ENCODE assay signal across 16 mouse cellular contexts in the genomic region with DNA sequence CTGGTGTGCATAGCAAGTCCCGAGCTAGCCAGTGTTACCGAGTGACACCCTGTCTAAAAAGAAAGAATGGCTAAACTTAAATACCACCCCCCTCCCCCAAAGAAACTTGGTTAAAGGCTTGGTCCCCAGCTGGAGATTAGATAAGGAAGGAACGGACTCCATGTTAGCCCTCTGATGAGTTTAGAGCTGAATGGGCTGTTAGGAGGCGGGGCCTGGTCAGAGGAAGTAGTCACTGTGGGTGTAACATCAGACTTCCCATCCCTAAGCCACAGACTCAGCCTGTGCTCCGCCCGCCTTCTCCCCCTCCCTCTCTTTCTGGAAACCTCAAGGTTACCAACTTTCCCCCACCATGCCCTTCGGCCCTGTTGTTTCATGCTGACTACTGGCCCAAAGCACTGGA. TPM values are rescaled to one million over a fixed set of nuclear protein-coding genes. Genes with fewer than 3 reads are reported as not detected.
DNase-seq lines count a peak whose midpoint lies in the region; ATAC-seq and TF ChIP-seq lines count a peak whose summit lies in the region.
"Had no signal": no experiment of that assay in that cellular context is flagged by ENCODE, and none has a peak within 500 bp of the region (broad histone marks: within the 10 kb centered on the region; RNA-seq: fewer than 3 reads in every experiment).

No protein-coding gene starts in this region.

- 18% methylated on average over 7 of the region's 7 CpGs for WGBS in liver, embryonic 14.5 days (ENCODE audit: insufficient replicate concordance)
- 39% methylated on average over 6 of the region's 7 CpGs for WGBS in spleen, adult 2 months

- no peaks in the 10 kb centered on the region for H3K36me3 ChIP-seq in liver, embryonic 14.5 days (replicated peaks; ENCODE audit: control insufficient read depth, insufficient read depth, low read depth)
- no peaks in the 10 kb centered on the region; the same call in 1 of the 2 replicates for H3K36me3 ChIP-seq in spleen, adult 2 months (ENCODE audit: control insufficient read depth, insufficient read depth, low read length)

- no peak overlapping the region for H3K9ac ChIP-seq in liver, embryonic 14.5 days (replicated peaks)
- H3K9ac ChIP-seq: hindbrain, embryonic 15.5 days; neural tube, embryonic 15.5 days had no signal

- peaks cover 0 to 6% of the 10 kb centered on the region in 2 experiments; a peak in 1 of 4 replicates for H3K4me1 ChIP-seq in liver, embryonic 14.5 days (replicated peaks; ENCODE audit: control insufficient read depth in 2 of 2, insufficient read depth in 2 of 2, low read length in 1 of 2)
- peaks cover 6% of the 10 kb centered on the region; the same call in 1 of the 2 replicates for H3K4me1 ChIP-seq in spleen, adult 2 months (ENCODE audit: control insufficient read depth, insufficient read depth, insufficient read length)
- H3K4me1 ChIP-seq: hindbrain, embryonic 15.5 days; neural tube, embryonic 15.5 days had no signal

- H3K4me3 ChIP-seq in left cerebral cortex, adult 2 months: no peak overlapping the region
- H3K4me3 ChIP-seq in liver, embryonic 14.5 days (ENCODE audit: insufficient read depth in 1 of 2, low read depth in 2 of 2, low read length in 2 of 2): no peak overlapping the region
- no peak overlapping the region for H3K4me3 ChIP-seq in spleen, adult 2 months (ENCODE audit: extremely low read depth, insufficient read depth, insufficient read length)
- H3K4me3 ChIP-seq: hindbrain, embryonic 15.5 days; neural tube, embryonic 15.5 days had no signal

- no peak for TF ChIP-seq EP300 in liver, embryonic 14.5 days (IDR thresholded peaks at IDR 0.05; ENCODE audit: low read depth)

- peak overlapping the region; percentile 74 for H3K27ac ChIP-seq in left cerebral cortex, adult 2 months
- H3K27ac ChIP-seq in liver, embryonic 14.5 days: no peak overlapping the region
- H3K27ac ChIP-seq in spleen, adult 2 months (ENCODE audit: insufficient read depth, low read length): no peak overlapping the region
- H3K27ac ChIP-seq: neural tube, embryonic 15.5 days had no signal

- no peak overlapping the region for H3K4me2 ChIP-seq in liver, embryonic 14.5 days (ENCODE audit: low read depth)
- H3K4me2 ChIP-seq: hindbrain, embryonic 15.5 days; neural tube, embryonic 15.5 days had no signal

- DNase-seq in left cerebral cortex, adult 2 months (ENCODE audit: extremely low spot score in 1 of 2, low spot score in 2 of 2): no peak
- no peak for DNase-seq in left cerebral cortex, postnatal 14 days (ENCODE audit: low spot score in 2 of 2)
- DNase-seq in ZHBTc4 (ENCODE audit: low read depth, low spot score): peak; percentile 86
- DNase-seq in liver, embryonic 14.5 days (ENCODE audit: low read depth in 3 of 3, low spot score in 3 of 3): peak in 2 of 3 experiments; percentile 18 to 27
- peak; percentile 21 to 24 for DNase-seq in spleen, adult 2 months (ENCODE audit: low read depth in 1 of 2, low spot score in 2 of 2)
- DNase-seq in cerebellum, postnatal 14 days: no peak
- DNase-seq in gastrocnemius, adult 18-20 months (ENCODE audit: low spot score): no peak
- no peak for DNase-seq in right cerebral cortex, postnatal 25 days
- DNase-seq: cerebellum, adult 11-12 months; kidney, postnatal 25 days; left cerebral cortex, postnatal 4 days; thymus, postnatal 36 days had no signal

- ATAC-seq in liver, embryonic 14.5 days (ENCODE audit: insufficient read depth): peak; percentile 72; the same call in 1 of the 2 replicates

- no peak for TF ChIP-seq POLR2A in spleen, adult 2 months (IDR thresholded peaks at IDR 0.05; ENCODE audit: low read depth, low read length)

- TF ChIP-seq CTCF in left cerebral cortex, adult 2 months (IDR thresholded peaks at IDR 0.05): no peak
- no peak for TF ChIP-seq CTCF in liver, embryonic 14.5 days (IDR thresholded peaks at IDR 0.05; ENCODE audit: low read depth)
- TF ChIP-seq CTCF in spleen, adult 2 months (IDR thresholded peaks at IDR 0.05; ENCODE audit: extremely low read depth, insufficient read depth, insufficient read length, insufficient replicate concordance): no peak

- no peaks in the 10 kb centered on the region for H3K27me3 ChIP-seq in liver, embryonic 14.5 days (ENCODE audit: control insufficient read depth, insufficient read depth, low read length)
- no peaks in the 10 kb centered on the region for H3K27me3 ChIP-seq in spleen, adult 2 months (ENCODE audit: control insufficient read depth, insufficient read depth, low read length)
- H3K27me3 ChIP-seq: hindbrain, embryonic 15.5 days; neural tube, embryonic 15.5 days had no signal

- H3K9me3 ChIP-seq in liver, embryonic 14.5 days (ENCODE audit: control insufficient read depth, low read length): no peaks in the 10 kb centered on the region
- H3K9me3 ChIP-seq: hindbrain, embryonic 15.5 days; neural tube, embryonic 15.5 days had no signal

- intact Hi-C loops in left cerebral cortex, adult 2 months (cut with DNase I): no loop called here
- intact Hi-C loops in left cerebral cortex, postnatal 14 days (cut with DNase I): no loop called here

RNA-seq across cellular contexts. Expression of gene Clip2, which starts 30.4 kb away (rescaled TPM):
- 100 to 1,000 TPM; 116 to 123 TPM for total RNA-seq in left cerebral cortex, adult 2 months (2021)
- total RNA-seq in left cerebral cortex, postnatal 14 days (2021): 100 to 1,000 TPM; 113 to 116 TPM
- 1.5 and 1.8 TPM in 2 replicates for polyA plus RNA-seq in liver, embryonic 14.5 days (2012; rRNA removed)
- 0.36 and 0.47 TPM in 2 replicates for polyA plus RNA-seq in liver, embryonic 14.5 days (2014; fragmentation: Nextera tagmentation; extraction: Ambion mirVana)
- 10.1 and 10.7 TPM in 2 replicates for polyA plus RNA-seq in spleen, adult 2 months (2012; rRNA removed)
- total RNA-seq in gastrocnemius, adult 18-20 months (2021): 1 to 10 TPM; 1.7 to 3.0 TPM

RNA-seq across cellular contexts. Expression of gene Syna, which starts 38.2 kb away (rescaled TPM):
- total RNA-seq in left cerebral cortex, adult 2 months (2021): under 1 TPM; 0.21 to 0.34 TPM
- total RNA-seq in left cerebral cortex, postnatal 14 days (2021): under 1 TPM in 1 of 2 experiments, not detected in 1; 0.32 TPM
- polyA plus RNA-seq in liver, embryonic 14.5 days (2012; rRNA removed): not detected in 2 replicates
- not detected in 2 replicates for polyA plus RNA-seq in liver, embryonic 14.5 days (2014; fragmentation: Nextera tagmentation; extraction: Ambion mirVana)
- 0.06 TPM in 1 of 2 replicates, not detected in the other for polyA plus RNA-seq in spleen, adult 2 months (2012; rRNA removed)
- not detected for total RNA-seq in gastrocnemius, adult 18-20 months (2021)
- total RNA-seq: heart, adult 8-10 months; left cerebral cortex, postnatal 4 days had no signal
- polyA plus RNA-seq: embryonic facial prominence, embryonic 11.5 days had no signal

RNA-seq across cellular contexts. Expression of gene Rfc2, which starts 59.4 kb away (rescaled TPM):
- total RNA-seq in left cerebral cortex, adult 2 months (2021): 10 to 100 TPM; 60.0 to 64.2 TPM
- total RNA-seq in left cerebral cortex, postnatal 14 days (2021): 10 to 100 TPM; 69.1 to 70.0 TPM
- polyA plus RNA-seq in liver, embryonic 14.5 days (2012; rRNA removed): 68.1 and 102 TPM in 2 replicates
- 180 and 217 TPM in 2 replicates for polyA plus RNA-seq in liver, embryonic 14.5 days (2014; fragmentation: Nextera tagmentation; extraction: Ambion mirVana)
- polyA plus RNA-seq in spleen, adult 2 months (2012; rRNA removed): 82.8 and 86.9 TPM in 2 replicates
- 10 to 100 TPM; 17.6 to 18.9 TPM for total RNA-seq in gastrocnemius, adult 18-20 months (2021)

Comparison
In these comparisons a context has a peak if more than half of its experiments do, and no peak if none do; other contexts are left out.
1. DNase-seq: peak in ZHBTc4 (single experiment), liver, embryonic 14.5 days (2 of 3) and spleen, adult 2 months (2 of 2); none in left cerebral cortex, adult 2 months (0 of 2), left cerebral cortex, postnatal 14 days (0 of 2), cerebellum, postnatal 14 days (0 of 2), gastrocnemius, adult 18-20 months (single experiment) and right cerebral cortex, postnatal 25 days (single experiment).
2. RNA of gene Clip2, which starts 30.4 kb away (total RNA-seq): 116 to 123 TPM in left cerebral cortex, adult 2 months and 113 to 116 TPM in left cerebral cortex, postnatal 14 days; 1.7 to 3.0 TPM in gastrocnemius, adult 18-20 months; every median in the first group is over 10 times any median in the second.